Mouse (Mus musculus): ENCODE measurements around the gene Asb11. TPM values are rescaled to one million over a fixed set of nuclear protein-coding genes. Genes with fewer than 3 reads are reported as not detected.

The Asb11 gene
- total RNA-seq, 2 experiments from 2014 or later: not detected

- no peak for ATAC-seq (replicated peaks; ENCODE audit: poor library complexity)
These were observed 3.9 kb downstream of the Asb11 start for GRCm38 (mm10) chrX:164440703-164441102.

- ATAC-seq (replicated peaks; ENCODE audit: poor library complexity): no peak
These were observed 4.5 kb downstream of the Asb11 start for GRCm38 (mm10) chrX:164441306-164441705.

- no peak for ATAC-seq (replicated peaks; ENCODE audit: poor library complexity)
These were observed 8.8 kb downstream of the Asb11 start for GRCm38 (mm10) chrX:164445601-164446000.

GRCm38 (mm10) chrX:164446106-164446551 lies 9.3 kb downstream of the Asb11 start:
- ATAC-seq (replicated peaks; ENCODE audit: poor library complexity): peak; percentile 40

- no peak for ATAC-seq (replicated peaks; ENCODE audit: poor library complexity)
These were observed 10.3 kb downstream of the Asb11 start for GRCm38 (mm10) chrX:164446835-164447681.

- ATAC-seq (replicated peaks; ENCODE audit: poor library complexity): peak; percentile 81
These were observed 10.9 kb downstream of the Asb11 start for GRCm38 (mm10) chrX:164447682-164448071.

GRCm38 (mm10) chrX:164449201-164449600 lies 12.4 kb downstream of the Asb11 start:
- ATAC-seq (replicated peaks; ENCODE audit: poor library complexity): peak; percentile 74

GRCm38 (mm10) chrX:164459205-164459878 lies 22.5 kb downstream of the Asb11 start:
- ATAC-seq (replicated peaks; ENCODE audit: poor library complexity): peak; percentile 69

- no peak for ATAC-seq (replicated peaks; ENCODE audit: poor library complexity)
These were observed 65.5 kb downstream of the Asb11 start for GRCm38 (mm10) chrX:164502258-164502657.

- ATAC-seq (replicated peaks; ENCODE audit: poor library complexity): no peak
These were observed 69.1 kb downstream of the Asb11 start, which contains the start of gene Asb9 for GRCm38 (mm10) chrX:164505709-164506498. Gene Asb9, plus strand, starts transcription at chrX:164506327.

GRCm38 (mm10) chrX:164507068-164507467 lies 70.3 kb downstream of the Asb11 start:
- no peak for ATAC-seq (replicated peaks; ENCODE audit: poor library complexity)

GRCm38 (mm10) chrX:164508728-164509127 lies 71.9 kb downstream of the Asb11 start:
- no peak for ATAC-seq (replicated peaks; ENCODE audit: poor library complexity)

Other genes starting within 250 kb of the Asb11 start
- gene Bmx, start 178.8 kb upstream of the Asb11 start, total RNA-seq (2015): 4.1 and 5.0 TPM in 2 replicates
- gene Bmx, start 178.8 kb upstream of the Asb11 start, total RNA-seq (2017): 4.4 and 9.0 TPM in 2 replicates
- gene Pir, start 167.6 kb upstream of the Asb11 start, total RNA-seq (2015): 0.99 and 1.1 TPM in 2 replicates
- 0.71 and 1.0 TPM in 2 replicates for gene Pir, start 167.6 kb upstream of the Asb11 start, total RNA-seq (2017)
- not detected in 2 replicates for gene Vegfd, start 63.6 kb upstream of the Asb11 start, total RNA-seq (2015)
- not detected in 2 replicates for gene Vegfd, start 63.6 kb upstream of the Asb11 start, total RNA-seq (2017)
- gene Piga, start 17.2 kb upstream of the Asb11 start, total RNA-seq (2015): 14.4 and 18.6 TPM in 2 replicates
- gene Piga, start 17.2 kb upstream of the Asb11 start, total RNA-seq (2017): 23.3 and 27.8 TPM in 2 replicates
- gene Asb9, start 69.3 kb downstream of the Asb11 start, total RNA-seq (2015): not detected in 2 replicates
- gene Asb9, start 69.3 kb downstream of the Asb11 start, total RNA-seq (2017): not detected in 2 replicates